ENCODE assay signal across 25 mouse cellular contexts in the genomic region with DNA sequence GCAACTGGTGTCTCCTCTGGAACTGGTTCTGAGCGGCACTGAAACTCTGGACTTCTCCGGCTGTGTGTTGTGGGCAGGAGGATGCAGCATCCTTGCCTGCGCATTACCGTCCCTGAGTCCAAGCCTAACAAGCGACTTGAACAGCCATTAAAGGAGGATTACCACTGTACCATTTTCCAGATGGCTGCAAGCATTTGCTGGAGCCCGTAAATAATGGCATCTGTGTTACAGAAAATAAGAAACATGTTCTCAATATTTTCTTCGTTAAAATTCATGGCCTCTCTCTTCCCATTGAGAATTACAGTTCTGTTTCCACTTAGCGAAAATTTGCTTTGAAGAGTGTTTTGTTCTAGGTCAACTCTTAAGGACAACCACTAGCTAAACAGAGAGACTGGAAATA. TPM values are rescaled to one million over a fixed set of nuclear protein-coding genes. Genes with fewer than 3 reads are reported as not detected.
DNase-seq lines count a peak whose midpoint lies in the region; ATAC-seq and TF ChIP-seq lines count a peak whose summit lies in the region.
"Had no signal": no experiment of that assay in that cellular context is flagged by ENCODE, and none has a peak within 500 bp of the region (broad histone marks: within the 10 kb centered on the region; RNA-seq: fewer than 3 reads in every experiment).

No protein-coding gene starts in this region.

- peak overlapping the region; percentile 70 for H3K4me3 ChIP-seq in gastrocnemius, adult 2 months
- H3K4me3 ChIP-seq in MEL (ENCODE audit: control insufficient read depth in 1 of 2, insufficient read depth in 1 of 2, low read depth in 2 of 2, low read length in 2 of 2), result no peak overlapping the region
- H3K4me3 ChIP-seq in embryonic facial prominence, embryonic 13.5 days, result no peak overlapping the region
- H3K4me3 ChIP-seq in limb, embryonic 12.5 days (replicated peaks), result no peak overlapping the region
- no peak overlapping the region for H3K4me3 ChIP-seq in intestine, postnatal 0 days (ENCODE audit: low read depth, low read length)
- H3K4me3 ChIP-seq: hindbrain, embryonic 10.5 days; neural tube, embryonic 15.5 days had no signal

- TF ChIP-seq EP300 in MEL (IDR thresholded peaks at IDR 0.05; ENCODE audit: low read depth in 1 of 2, low read length in 2 of 2), result no peak

- 0 out of 2 replicates have a peak overlapping the region, but pooled peaks have one; percentile 11 for H3K9ac ChIP-seq in MEL (ENCODE audit: control insufficient read depth, low read depth, low read length, poor library complexity, severe bottlenecking)
- no peak overlapping the region for H3K9ac ChIP-seq in embryonic facial prominence, embryonic 13.5 days
- H3K9ac ChIP-seq in limb, embryonic 12.5 days (replicated peaks), result no peak overlapping the region
- no peak overlapping the region for H3K9ac ChIP-seq in intestine, postnatal 0 days (ENCODE audit: low read depth, low read length)
- H3K9ac ChIP-seq: neural tube, embryonic 15.5 days had no signal

- no peaks in the 10 kb centered on the region for H3K9me3 ChIP-seq in MEL (replicated peaks; ENCODE audit: insufficient read depth, low read length)
- H3K9me3 ChIP-seq in embryonic facial prominence, embryonic 13.5 days, result no peaks in the 10 kb centered on the region
- H3K9me3 ChIP-seq in limb, embryonic 12.5 days, result no peaks in the 10 kb centered on the region
- H3K9me3 ChIP-seq in intestine, postnatal 0 days (ENCODE audit: control insufficient read depth), result no peaks in the 10 kb centered on the region
- H3K9me3 ChIP-seq: hindbrain, embryonic 10.5 days; neural tube, embryonic 15.5 days had no signal

- TF ChIP-seq RAD21 in MEL (IDR thresholded peaks at IDR 0.05; ENCODE audit: low read depth, low read length), result no peak

- TF ChIP-seq POLR2A in MEL (IDR thresholded peaks at IDR 0.05; ENCODE audit: control insufficient read depth in 1 of 2, insufficient read depth in 1 of 2, low read depth in 1 of 2, low read length in 2 of 2, poor library complexity in 1 of 2), result no peak

- no peak for TF ChIP-seq CTCF in gastrocnemius, adult 2 months (IDR thresholded peaks at IDR 0.05)
- TF ChIP-seq CTCF in MEL (IDR thresholded peaks at IDR 0.05 in 2 of 3, conservative IDR thresholded peaks at IDR 0.05 in 1 of 3; ENCODE audit: control insufficient read depth in 1 of 3, insufficient read depth in 1 of 3, low read depth in 2 of 3, low read length in 3 of 3, poor library complexity in 1 of 3, severe bottlenecking in 1 of 3), result no peak
- TF ChIP-seq CTCF in intestine, postnatal 0 days (IDR thresholded peaks at IDR 0.05; ENCODE audit: low read depth), result no peak

- peak overlapping the region; percentile 95 for H3K27ac ChIP-seq in gastrocnemius, adult 2 months
- peak overlapping the region; percentile 20; the same call in 1 of the 2 replicates for H3K27ac ChIP-seq in MEL (ENCODE audit: control insufficient read depth, low read depth, low read length)
- peak overlapping the region; percentile 22; the same call in 1 of the 2 replicates for H3K27ac ChIP-seq in embryonic facial prominence, embryonic 13.5 days
- no peak overlapping the region for H3K27ac ChIP-seq in limb, embryonic 12.5 days
- H3K27ac ChIP-seq in intestine, postnatal 0 days (ENCODE audit: low read depth, low read length), result no peak overlapping the region
- H3K27ac ChIP-seq: hindbrain, embryonic 10.5 days; hindbrain, postnatal 0 days; kidney, postnatal 0 days; neural tube, embryonic 15.5 days; stomach, postnatal 0 days had no signal

- WGBS in embryonic facial prominence, embryonic 13.5 days, result 23% methylated on average over 8 of the region's 8 CpGs
- WGBS in limb, embryonic 12.5 days, result 22% methylated on average over 8 of the region's 8 CpGs
- WGBS in intestine, postnatal 0 days, result 91% methylated on average over 8 of the region's 8 CpGs

- H3K4me2 ChIP-seq in embryonic facial prominence, embryonic 13.5 days, result peak overlapping the region; percentile 43
- H3K4me2 ChIP-seq in limb, embryonic 12.5 days, result peak overlapping the region; percentile 31; the same call in 1 of the 2 replicates
- H3K4me2 ChIP-seq in intestine, postnatal 0 days (replicated peaks; ENCODE audit: low read depth), result no peak overlapping the region
- H3K4me2 ChIP-seq: neural tube, embryonic 15.5 days had no signal

- peaks cover 17% of the 10 kb centered on the region; the same call in 1 of the 2 replicates for H3K79me2 ChIP-seq in MEL (ENCODE audit: control insufficient read depth, insufficient read depth, low read length, poor library complexity)

- no peaks in the 10 kb centered on the region for H3K27me3 ChIP-seq in MEL (ENCODE audit: control insufficient read depth in 1 of 2, insufficient read depth in 2 of 2, low read length in 2 of 2)
- peaks cover 35% of the 10 kb centered on the region for H3K27me3 ChIP-seq in embryonic facial prominence, embryonic 13.5 days
- peaks cover 19% of the 10 kb centered on the region; the same call in 1 of the 2 replicates for H3K27me3 ChIP-seq in limb, embryonic 12.5 days
- no peaks in the 10 kb centered on the region for H3K27me3 ChIP-seq in intestine, postnatal 0 days (replicated peaks; ENCODE audit: control insufficient read depth, insufficient read depth, low read length)
- H3K27me3 ChIP-seq: CH12.LX; neural tube, embryonic 15.5 days had no signal

- ATAC-seq in embryonic facial prominence, embryonic 13.5 days (ENCODE audit: insufficient number of reproducible peaks, insufficient read depth, low FRiP score, low TSS enrichment, low read depth), result no peak
- ATAC-seq in limb, embryonic 12.5 days (ENCODE audit: insufficient number of reproducible peaks, insufficient read depth, low FRiP score, low TSS enrichment, low read depth), result 0 out of 2 replicates have a peak, but pooled peaks have one; percentile 43
- no peak for ATAC-seq in intestine, postnatal 0 days
- ATAC-seq: hindbrain, postnatal 0 days; midbrain, embryonic 16.5 days had no signal

- intact Hi-C loops in gastrocnemius, adult 2 months (cut with DNase I), result loop anchor here (2.0 kb wide), 1 partner anchor 29 kb away; no protein-coding TSS in a partner anchor
- intact Hi-C loops in gastrocnemius, postnatal 14 days (cut with DNase I; ENCODE audit: low total_unique reads), result no loop called here

- H3K4me1 ChIP-seq in MEL (ENCODE audit: control insufficient read depth in 1 of 2, insufficient read depth in 2 of 2, low read length in 2 of 2), result peaks cover 26 to 58% of the 10 kb centered on the region in 2 experiments
- H3K4me1 ChIP-seq in embryonic facial prominence, embryonic 13.5 days, result peaks cover 43% of the 10 kb centered on the region
- H3K4me1 ChIP-seq in limb, embryonic 12.5 days (replicated peaks), result peaks cover 44% of the 10 kb centered on the region
- H3K4me1 ChIP-seq in intestine, postnatal 0 days (replicated peaks; ENCODE audit: control insufficient read depth, insufficient read depth, low read length), result no peaks in the 10 kb centered on the region; the same call in 1 of the 2 replicates

- H3K36me3 ChIP-seq in MEL (ENCODE audit: control insufficient read depth in 1 of 2, insufficient read depth in 2 of 2, low read length in 2 of 2), result peaks cover 0 to 41% of the 10 kb centered on the region in 2 experiments; a peak in 2 of 4 replicates
- H3K36me3 ChIP-seq in embryonic facial prominence, embryonic 13.5 days, result no peaks in the 10 kb centered on the region
- H3K36me3 ChIP-seq in limb, embryonic 12.5 days, result no peaks in the 10 kb centered on the region
- no peaks in the 10 kb centered on the region for H3K36me3 ChIP-seq in intestine, postnatal 0 days (ENCODE audit: control insufficient read depth, insufficient read depth)
- H3K36me3 ChIP-seq: hindbrain, embryonic 10.5 days; neural tube, embryonic 15.5 days had no signal

- DNase-seq in gastrocnemius, adult 2 months, result no peak
- DNase-seq in gastrocnemius, postnatal 14 days, result no peak
- DNase-seq in MEL (ENCODE audit: low read depth, low spot score), result no peak
- no peak for DNase-seq in c-Kit-positive CD71-positive TER-119-positive erythroid progenitor cells, embryonic 14.5 days (ENCODE audit: low spot score)
- DNase-seq in right cerebral cortex, postnatal 14 days, result no peak
- DNase-seq: cerebellum, postnatal 25 days; gastrocnemius, postnatal 10 days; heart, adult 18-20 months; kidney, adult 18-20 months; lung, adult 2 months; lung, postnatal 36 days had no signal

RNA-seq across cellular contexts. Expression of a gene that starts 30.5 kb away (rescaled TPM):
- 100 to 1,000 TPM; 139 to 145 TPM for total RNA-seq in gastrocnemius, adult 2 months (2021)
- total RNA-seq in gastrocnemius, postnatal 14 days (2021), result 100 to 1,000 TPM in 1 of 2 experiments, 10 to 100 TPM in 1; 100.0 to 110 TPM
- total RNA-seq in MEL (2012; rRNA removed), result 28.7 and 29.3 TPM in 2 replicates
- 10 to 100 TPM; 32.3 to 37.0 TPM for polyA plus RNA-seq in MEL (2012; ENCODE audit: insufficient read depth in 1 of 2, insufficient read length in 2 of 2, low read depth in 1 of 2, low replicate concordance in 2 of 2, missing spikeins in 1 of 2)
- polyA plus RNA-seq in embryonic facial prominence, embryonic 13.5 days (2015; fragmentation: Nextera tagmentation; extraction: Ambion mirVana), result 19.1 and 19.9 TPM in 2 replicates
- polyA plus RNA-seq in limb, embryonic 12.5 days (2016; fragmentation: Nextera tagmentation; extraction: Ambion mirVana), result 20.4 and 20.6 TPM in 2 replicates
- 13.0 and 13.3 TPM in 2 replicates for polyA plus RNA-seq in intestine, postnatal 0 days (2015; fragmentation: Nextera tagmentation; extraction: Ambion mirVana)

RNA-seq across cellular contexts. Expression of a gene that starts 39.1 kb away (rescaled TPM):
- 10 to 100 TPM; 11.7 to 15.8 TPM for total RNA-seq in gastrocnemius, adult 2 months (2021)
- total RNA-seq in gastrocnemius, postnatal 14 days (2021), result 10 to 100 TPM; 17.9 to 21.5 TPM
- total RNA-seq in MEL (2012; rRNA removed), result 54.2 and 59.0 TPM in 2 replicates
- 10 to 100 TPM in 1 of 2 experiments, not detected in 1; 86.8 TPM for polyA plus RNA-seq in MEL (2012; ENCODE audit: insufficient read depth in 1 of 2, insufficient read length in 2 of 2, low read depth in 1 of 2, low replicate concordance in 2 of 2, missing spikeins in 1 of 2)
- polyA plus RNA-seq in embryonic facial prominence, embryonic 13.5 days (2015; fragmentation: Nextera tagmentation; extraction: Ambion mirVana), result 4.9 and 6.6 TPM in 2 replicates
- polyA plus RNA-seq in limb, embryonic 12.5 days (2016; fragmentation: Nextera tagmentation; extraction: Ambion mirVana), result 4.0 and 5.5 TPM in 2 replicates
- 4.8 TPM in 2 replicates for polyA plus RNA-seq in intestine, postnatal 0 days (2015; fragmentation: Nextera tagmentation; extraction: Ambion mirVana)

RNA-seq across cellular contexts. Expression of a gene that starts 49.3 kb away (rescaled TPM):
- 1 to 10 TPM; 4.3 to 6.9 TPM for total RNA-seq in gastrocnemius, adult 2 months (2021)
- 1 to 10 TPM; 5.6 to 7.1 TPM for total RNA-seq in gastrocnemius, postnatal 14 days (2021)
- 5.7 and 7.1 TPM in 2 replicates for total RNA-seq in MEL (2012; rRNA removed)
- 1 to 10 TPM in 1 of 2 experiments, not detected in 1; 9.2 TPM for polyA plus RNA-seq in MEL (2012; ENCODE audit: insufficient read depth in 1 of 2, insufficient read length in 2 of 2, low read depth in 1 of 2, low replicate concordance in 2 of 2, missing spikeins in 1 of 2)
- polyA plus RNA-seq in embryonic facial prominence, embryonic 13.5 days (2015; fragmentation: Nextera tagmentation; extraction: Ambion mirVana), result 6.3 and 7.0 TPM in 2 replicates
- 5.4 and 6.8 TPM in 2 replicates for polyA plus RNA-seq in limb, embryonic 12.5 days (2016; fragmentation: Nextera tagmentation; extraction: Ambion mirVana)
- polyA plus RNA-seq in intestine, postnatal 0 days (2015; fragmentation: Nextera tagmentation; extraction: Ambion mirVana), result 5.2 and 5.5 TPM in 2 replicates

RNA-seq across cellular contexts. Expression of a gene that starts 57.3 kb away (rescaled TPM):
- total RNA-seq in gastrocnemius, adult 2 months (2021), result not detected
- total RNA-seq in gastrocnemius, postnatal 14 days (2021), result not detected
- not detected in 2 replicates for total RNA-seq in MEL (2012; rRNA removed)
- not detected for polyA plus RNA-seq in MEL (2012; ENCODE audit: insufficient read depth in 1 of 2, insufficient read length in 2 of 2, low read depth in 1 of 2, low replicate concordance in 2 of 2, missing spikeins in 1 of 2)
- not detected in 2 replicates for polyA plus RNA-seq in embryonic facial prominence, embryonic 13.5 days (2015; fragmentation: Nextera tagmentation; extraction: Ambion mirVana)
- not detected in 2 replicates for polyA plus RNA-seq in limb, embryonic 12.5 days (2016; fragmentation: Nextera tagmentation; extraction: Ambion mirVana)
- polyA plus RNA-seq in intestine, postnatal 0 days (2015; fragmentation: Nextera tagmentation; extraction: Ambion mirVana), result not detected in 2 replicates
- total RNA-seq: CH12.LX; gastrocnemius, postnatal 10 days; heart, adult 18-20 months; hindbrain, postnatal 0 days; layer of hippocampus, postnatal 14 days; left cerebral cortex, postnatal 14 days; megakaryocyte-erythroid progenitor cell, adult 5-6 weeks had no signal
- polyA plus RNA-seq: heart, embryonic 16.5 days; hindbrain, embryonic 10.5 days; kidney, postnatal 0 days; lung, adult 2 months; stomach, postnatal 0 days had no signal

Comparison
In these comparisons a context has a peak if more than half of its experiments do, and no peak if none do; other contexts are left out.
1. H3K27ac ChIP-seq: peak in gastrocnemius, adult 2 months (single experiment), MEL (single experiment) and embryonic facial prominence, embryonic 13.5 days (single experiment); none in limb, embryonic 12.5 days (single experiment) and intestine, postnatal 0 days (single experiment).